Mouse (Mus musculus) lung, embryonic 14.5 days (tissue): ENCODE data around the gene Atp6v0a1. TPM values are rescaled to one million over a fixed set of nuclear protein-coding genes. Genes with fewer than 3 reads are reported as not detected.

Source experiments
- ATAC-seq: fragments of 200-750 bp; cut with Nextera tagmentation; 2 replicates; pipeline ENCODE4 v1.8.0; 2017; ENCODE audit warnings: mild to moderate bottlenecking, moderate TSS enrichment, moderate library complexity; ENCODE audit not compliant: insufficient read depth
- DNase-seq: peaks from one replicate; pipeline ENCODE4 v3.0.0-alpha.2; 2015
- H3K27ac ChIP-seq: fragments of 300-500 bp; sonication (generic); 2 replicates; pipeline ENCODE4 v1.5.1; 2014; ENCODE audit warnings: low read depth, mild to moderate bottlenecking, moderate library complexity
- H3K27me3 ChIP-seq: fragments of 300-500 bp; sonication (generic); 2 replicates; pipeline ENCODE4 v1.6.1; 2014; ENCODE audit warnings: low read length, control low read depth; ENCODE audit not compliant: insufficient read depth
- H3K36me3 ChIP-seq: fragments of 300-500 bp; sonication (generic); 2 replicates; pipeline ENCODE4 v1.6.1; 2014; ENCODE audit warnings: control low read depth; ENCODE audit not compliant: insufficient read depth
- H3K4me1 ChIP-seq: fragments of 300-500 bp; sonication (generic); 2 replicates; pipeline ENCODE4 v1.6.1; 2014; ENCODE audit warnings: antibody characterized with exemption, control low read depth; ENCODE audit not compliant: insufficient read depth
- H3K4me2 ChIP-seq: fragments of 300-500 bp; sonication (generic); 2 replicates; pipeline ENCODE4 v1.6.1; 2014; ENCODE audit warnings: mild to moderate bottlenecking
- H3K4me3 ChIP-seq: fragments of 300-500 bp; sonication (generic); 2 replicates; pipeline ENCODE4 v1.5.1; 2014; ENCODE audit warnings: low read depth, low read length
- H3K9ac ChIP-seq: fragments of 300-500 bp; sonication (generic); 2 replicates; pipeline ENCODE4 v1.6.1; 2014
- H3K9me3 ChIP-seq: fragments of 300-500 bp; sonication (generic); 2 replicates; pipeline ENCODE4 v1.6.1; 2016; ENCODE audit warnings: low read depth, low read length, control low read depth
- CTCF ChIP-seq: IDR thresholded peaks from 2 replicates; pipeline ENCODE4 v1.5.1; 2016; ENCODE audit warnings: antibody characterized with exemption, low read depth
- WGBS: fragments of 180-500 bp; shearing (Covaris S2); extraction: QIAGEN DNeasy Blood & Tissue Kit; methylation state at CpG from one replicate; pipeline ENCODE4 v1.1.7; 2014; 5-methylcytosine and 5-hydroxymethylcytosine counted together
- polyA plus RNA-seq: library from polyadenylated mRNA; unstranded; fragments of >200 nt; fragmentation: Nextera tagmentation; extraction: Ambion mirVana; gene quantifications from 2 replicates; pipeline ENCODE4 v1.2.1, GENCODE M21; 2014

The Atp6v0a1 gene
- polyA plus RNA-seq, 1 experiment from 2014 or later: 38.0 TPM

DNA sequence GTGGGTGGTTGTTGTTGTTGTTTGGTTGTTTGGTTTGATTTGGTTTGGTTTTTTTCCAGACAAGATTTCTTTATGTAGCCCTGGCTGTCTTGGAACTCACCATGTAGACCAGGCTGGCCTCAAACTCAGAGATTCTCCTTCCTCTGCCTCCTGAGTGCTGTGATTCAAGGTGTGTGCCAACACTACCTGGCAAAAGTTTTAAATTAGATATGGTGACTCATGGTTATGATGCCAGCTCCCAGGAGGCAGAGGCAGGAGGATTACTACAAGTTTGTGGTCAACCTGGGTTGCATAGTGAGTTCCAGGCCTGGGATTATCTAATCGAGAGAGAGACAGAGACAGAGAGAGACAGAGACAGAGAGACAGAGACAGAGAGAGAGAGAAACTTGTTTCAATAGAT, 28.8 kb upstream of the Atp6v0a1 start:
- DNase-seq (no peak), ATAC-seq (no peak)
- H3K27ac ChIP-seq: peak overlapping the region; percentile 51

DNA sequence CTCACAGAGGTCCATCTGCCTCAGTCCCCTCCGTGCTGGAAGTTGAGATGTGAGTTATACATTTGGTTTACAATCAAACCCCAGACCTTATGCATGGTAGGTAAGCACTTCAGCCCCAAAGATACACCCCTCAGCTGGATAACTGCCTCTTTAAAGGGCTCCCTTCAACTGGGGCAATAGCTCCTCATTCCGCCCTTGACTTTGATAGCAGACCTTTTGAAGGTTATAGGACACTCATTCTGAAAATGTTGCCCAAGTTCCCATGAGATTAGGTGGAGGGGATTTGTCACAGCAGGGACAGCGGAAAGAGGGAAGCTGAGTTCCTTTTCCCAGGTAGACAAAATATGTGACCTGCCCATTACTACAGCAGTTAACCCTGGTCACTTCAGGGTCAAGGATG, 28.0 kb upstream of the Atp6v0a1 start:
- Histone ChIP-seq H3K4me1 (peaks cover 2% of the 10 kb centered on the region; the same call in 1 of the 2 replicates), H3K4me3 (no peak overlapping the region), H3K9me3 (no peaks in the 10 kb centered on the region), H3K27me3 (no peaks in the 10 kb centered on the region; the same call in 1 of the 2 replicates), H3K36me3 (no peaks in the 10 kb centered on the region), H3K27ac (no peak overlapping the region), H3K9ac (no peak overlapping the region), H3K4me2 (no peak overlapping the region)
- WGBS: 63% methylated on average over 3 of the region's 3 CpGs
- TF ChIP-seq CTCF: no peak
- ATAC-seq (no peak), DNase-seq (no peak)

More for the DNA sequence above, 28.8 kb upstream of the Atp6v0a1 start:
- H3K9ac ChIP-seq: no peak overlapping the region
- TF ChIP-seq CTCF: no peak
- no peaks in the 10 kb centered on the region for H3K36me3 ChIP-seq
- no peaks in the 10 kb centered on the region; the same call in 1 of the 2 replicates for H3K27me3 ChIP-seq
- no peaks in the 10 kb centered on the region for H3K9me3 ChIP-seq
- WGBS: 53% methylated on average over 1 of the region's 1 CpGs
- H3K4me3 ChIP-seq: no peak overlapping the region
- no peak overlapping the region for H3K4me2 ChIP-seq
- H3K4me1 ChIP-seq: peaks cover 2% of the 10 kb centered on the region; the same call in 1 of the 2 replicates

DNA sequence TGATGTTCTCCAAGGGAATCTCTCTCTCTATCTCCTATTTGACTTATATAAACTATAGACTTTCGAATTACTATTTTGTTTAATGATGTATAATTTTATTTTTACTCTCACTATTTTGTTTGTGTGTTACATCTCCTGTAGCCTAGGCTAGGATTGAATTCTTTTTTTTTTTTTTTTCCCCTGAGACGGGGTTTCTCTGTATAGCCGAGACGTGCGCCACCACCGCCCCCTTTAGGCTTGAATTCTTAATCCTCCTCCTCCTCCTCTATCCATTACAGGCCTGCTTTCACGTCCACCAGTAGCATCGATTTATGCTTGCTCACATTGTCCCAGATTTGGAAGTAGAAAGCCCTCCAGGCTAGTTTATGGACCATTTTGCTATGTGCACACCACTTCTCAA, 27.2 kb upstream of the Atp6v0a1 start:
- DNase-seq (peak; percentile 45), ATAC-seq (no peak)
- no peak overlapping the region for H3K27ac ChIP-seq
- no peak overlapping the region for H3K4me3 ChIP-seq
- peak; percentile 41 for TF ChIP-seq CTCF
- H3K36me3 ChIP-seq: no peaks in the 10 kb centered on the region
- no peaks in the 10 kb centered on the region for H3K9me3 ChIP-seq
- WGBS: 21% methylated on average over 8 of the region's 8 CpGs
- no peak overlapping the region for H3K4me2 ChIP-seq
- H3K9ac ChIP-seq: no peak overlapping the region
- no peaks in the 10 kb centered on the region; the same call in 1 of the 2 replicates for H3K27me3 ChIP-seq
- peaks cover 2% of the 10 kb centered on the region; the same call in 1 of the 2 replicates for H3K4me1 ChIP-seq

DNA sequence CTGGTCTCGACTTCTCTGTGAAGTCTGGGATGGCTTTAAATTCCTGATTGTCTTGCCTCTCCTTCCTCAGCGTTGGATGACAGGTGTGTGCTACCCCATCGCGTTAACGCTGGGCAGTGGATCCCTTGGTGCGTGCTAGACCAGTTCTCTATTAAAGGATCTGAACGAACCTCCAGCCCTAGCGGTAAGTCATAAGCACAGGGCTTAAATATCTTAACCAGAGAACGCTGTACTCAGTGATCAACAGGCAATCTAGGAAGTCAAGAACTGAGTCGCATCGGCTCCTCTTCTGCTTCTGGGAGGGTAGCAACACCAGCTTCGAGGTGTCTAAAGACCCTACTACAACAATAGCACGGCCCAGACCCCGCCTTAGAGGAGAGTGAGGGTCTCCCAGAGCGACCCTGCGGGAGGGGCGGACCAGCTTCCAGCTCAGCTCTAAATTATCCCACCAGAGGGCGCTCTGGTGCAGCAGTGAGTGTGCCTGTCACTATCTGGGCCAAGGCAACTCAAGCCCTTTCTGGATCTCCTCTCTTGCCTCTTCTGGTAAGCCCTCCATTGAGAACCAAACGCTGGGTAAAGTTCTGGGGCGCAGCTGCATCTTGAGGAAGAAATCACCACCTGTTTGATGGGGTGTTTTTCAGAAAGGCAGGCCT, 26.0 kb upstream of the Atp6v0a1 start:
- Histone ChIP-seq H3K27me3 (no peaks in the 10 kb centered on the region; the same call in 1 of the 2 replicates), H3K9ac (peak overlapping the region; percentile 43), H3K4me1 (peaks cover 2% of the 10 kb centered on the region; the same call in 1 of the 2 replicates), H3K4me3 (peak overlapping the region; percentile 31), H3K9me3 (no peaks in the 10 kb centered on the region), H3K27ac (no peak overlapping the region), H3K4me2 (peak overlapping the region; percentile 66), H3K36me3 (no peaks in the 10 kb centered on the region)
- DNase-seq: peak; percentile 95
- WGBS: 2% methylated on average over 20 of the region's 20 CpGs
- TF ChIP-seq CTCF: peak; percentile 96
- ATAC-seq: peak; percentile 79

DNA sequence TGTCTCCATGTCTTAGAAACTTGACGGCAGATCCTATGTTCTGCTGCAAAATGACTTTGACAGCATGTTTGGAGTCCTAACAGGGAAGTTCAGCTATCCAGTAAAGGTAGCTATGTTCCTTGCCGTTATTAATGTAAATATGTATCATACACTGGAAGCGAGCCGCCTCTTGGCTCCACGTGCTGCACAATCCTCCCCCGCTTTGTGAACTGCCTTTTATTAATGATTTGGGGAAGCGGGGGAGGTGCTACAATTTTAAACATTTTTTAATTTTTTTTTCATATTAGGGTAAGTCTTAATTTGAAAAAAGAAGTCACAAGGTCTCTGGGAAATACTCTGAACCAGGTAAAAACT, 25.5 kb upstream of the Atp6v0a1 start:
- no peak overlapping the region for H3K9ac ChIP-seq
- TF ChIP-seq CTCF: no peak
- H3K4me1 ChIP-seq: peaks cover 2% of the 10 kb centered on the region; the same call in 1 of the 2 replicates
- no peaks in the 10 kb centered on the region for H3K9me3 ChIP-seq
- DNase-seq (no peak), ATAC-seq (peak; percentile 38; the same call in 1 of the 2 replicates)
- H3K4me3 ChIP-seq: no peak overlapping the region
- WGBS: 50% methylated on average over 7 of the region's 7 CpGs
- H3K27ac ChIP-seq: no peak overlapping the region
- no peaks in the 10 kb centered on the region for H3K36me3 ChIP-seq
- peak overlapping the region; percentile 66 for H3K4me2 ChIP-seq
- no peaks in the 10 kb centered on the region; the same call in 1 of the 2 replicates for H3K27me3 ChIP-seq

DNA sequence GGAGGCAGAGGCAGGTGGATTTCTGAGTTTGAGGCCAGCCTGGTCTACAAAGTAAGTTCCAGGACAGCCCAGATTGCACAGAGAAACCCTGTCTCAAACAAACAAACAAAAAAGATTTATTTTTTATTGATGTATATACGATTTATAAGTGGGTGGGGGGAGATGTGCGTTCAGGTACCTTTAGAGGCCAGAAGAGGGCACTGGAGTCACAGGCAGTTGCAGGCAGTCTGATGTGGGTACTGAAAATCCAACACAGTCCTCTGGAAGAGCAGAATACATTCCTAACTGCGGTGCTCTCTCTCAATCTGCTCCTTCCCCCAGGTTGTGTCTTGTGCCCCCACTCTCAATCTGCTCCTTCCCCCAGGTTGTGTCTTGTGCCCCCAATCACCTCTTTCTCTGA, 23.6 kb upstream of the Atp6v0a1 start:
- WGBS: 51% methylated on average over 3 of the region's 3 CpGs
- H3K9ac ChIP-seq: no peak overlapping the region
- H3K27me3 ChIP-seq: no peaks in the 10 kb centered on the region; the same call in 1 of the 2 replicates
- no peak overlapping the region for H3K27ac ChIP-seq
- no peak overlapping the region for H3K4me2 ChIP-seq
- no peak for DNase-seq
- peak; percentile 38 for TF ChIP-seq CTCF
- peaks cover 2% of the 10 kb centered on the region; the same call in 1 of the 2 replicates for H3K4me1 ChIP-seq
- ATAC-seq: no peak
- no peak overlapping the region for H3K4me3 ChIP-seq
- no peaks in the 10 kb centered on the region for H3K36me3 ChIP-seq
- H3K9me3 ChIP-seq: no peaks in the 10 kb centered on the region

DNA sequence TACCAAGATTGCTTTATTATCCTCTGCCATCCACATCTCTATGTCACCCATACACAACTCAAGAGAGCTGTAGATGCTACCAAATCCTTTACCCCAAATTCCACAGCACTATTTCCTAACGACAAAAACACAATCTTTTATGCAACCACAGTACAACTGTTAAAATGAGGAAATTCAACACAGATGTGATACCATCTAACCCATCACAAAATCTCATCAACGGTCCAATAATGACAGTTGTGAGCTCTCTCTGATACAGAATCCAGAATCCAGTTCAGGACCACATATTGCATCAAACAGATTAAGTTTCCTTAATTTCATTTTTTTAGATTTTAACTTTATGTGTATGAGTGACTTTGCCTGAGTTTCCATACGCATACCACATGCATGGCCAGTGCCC, 20.6 kb upstream of the Atp6v0a1 start:
- Histone ChIP-seq H3K9me3 (no peaks in the 10 kb centered on the region), H3K36me3 (no peaks in the 10 kb centered on the region), H3K4me3 (no peak overlapping the region), H3K4me1 (peaks cover 1% of the 10 kb centered on the region; the same call in 1 of the 2 replicates), H3K4me2 (no peak overlapping the region), H3K9ac (no peak overlapping the region), H3K27ac (no peak overlapping the region), H3K27me3 (no peaks in the 10 kb centered on the region)
- ATAC-seq (no peak), DNase-seq (no peak)
- 79% methylated on average over 3 of the region's 3 CpGs for WGBS
- no peak for TF ChIP-seq CTCF
